Mouse (Mus musculus) midbrain, embryonic 11.5 days (tissue): ENCODE measurements around the gene BC107364. TPM values are rescaled to one million over a fixed set of nuclear protein-coding genes. Genes with fewer than 3 reads are reported as not detected.

Experiments used
- polyA plus RNA-seq: library from polyadenylated mRNA; unstranded; fragments of >200 nt; fragmentation: Nextera tagmentation; extraction: Ambion mirVana; gene quantifications from 2 replicates; pipeline ENCODE4 v1.2.1, GENCODE M21; 2014

The BC107364 gene
- polyA plus RNA-seq, 1 experiment from 2014 or later: not detected

Other genes starting within 250 kb of the BC107364 start
- 70.4 and 83.9 TPM in 2 replicates for gene Bola1, start 232.6 kb downstream of the BC107364 start, polyA plus RNA-seq
- 0.86 and 1.7 TPM in 2 replicates for gene Hist2h2ab, start 232.4 kb downstream of the BC107364 start, polyA plus RNA-seq
- 12.7 and 16.0 TPM in 2 replicates for gene Hist2h2ac, start 231.4 kb downstream of the BC107364 start, polyA plus RNA-seq
- gene Hist2h2be, start 231.2 kb downstream of the BC107364 start, polyA plus RNA-seq: 14.0 and 15.0 TPM in 2 replicates
- 10.6 and 13.8 TPM in 2 replicates for gene Hist2h3c2, start 213.2 kb downstream of the BC107364 start, polyA plus RNA-seq
- gene Hist2h2aa2, start 212.0 kb downstream of the BC107364 start, polyA plus RNA-seq: 50.9 and 55.2 TPM in 2 replicates
- 16.3 and 17.4 TPM in 2 replicates for gene Hist2h2aa1, start 206.8 kb downstream of the BC107364 start, polyA plus RNA-seq
- 1.1 and 2.7 TPM in 2 replicates for gene Hist2h3c1, start 205.6 kb downstream of the BC107364 start, polyA plus RNA-seq
- gene Hist2h4, start 189.0 kb downstream of the BC107364 start, polyA plus RNA-seq: 5.0 and 5.4 TPM in 2 replicates
- 94.4 and 97.1 TPM in 2 replicates for gene Hist2h3b, start 183.7 kb downstream of the BC107364 start, polyA plus RNA-seq
- 18.3 and 26.8 TPM in 2 replicates for gene Hist2h2bb, start 182.6 kb downstream of the BC107364 start, polyA plus RNA-seq
- gene Fcgr1, start 158.3 kb downstream of the BC107364 start, polyA plus RNA-seq: 1.7 and 2.1 TPM in 2 replicates
- 1.3 and 1.7 TPM in 2 replicates for gene Hfe2, start 72.9 kb upstream of the BC107364 start, polyA plus RNA-seq
- gene Txnip, start 105.7 kb upstream of the BC107364 start, polyA plus RNA-seq: 54.0 and 55.9 TPM in 2 replicates
- gene Gm16253, start 124.7 kb upstream of the BC107364 start, polyA plus RNA-seq: 0.36 and 0.43 TPM in 2 replicates
- gene Polr3gl, start 141.9 kb upstream of the BC107364 start, polyA plus RNA-seq: 12.1 and 14.7 TPM in 2 replicates
- gene Ankrd34a, start 144.3 kb upstream of the BC107364 start, polyA plus RNA-seq: 1.5 and 2.0 TPM in 2 replicates
- gene Lix1l, start 148.8 kb upstream of the BC107364 start, polyA plus RNA-seq: 6.4 TPM in 2 replicates
- 181 and 193 TPM in 2 replicates for gene Rbm8a, start 177.6 kb upstream of the BC107364 start, polyA plus RNA-seq
- gene Pex11b, start 183.1 kb upstream of the BC107364 start, polyA plus RNA-seq: 43.9 and 46.7 TPM in 2 replicates
- 0.04 TPM in 2 replicates for gene Gm42957, start 183.2 kb upstream of the BC107364 start, polyA plus RNA-seq
- gene Itga10, start 193.3 kb upstream of the BC107364 start, polyA plus RNA-seq: 0.33 and 0.52 TPM in 2 replicates
- gene Ankrd35, start 217.8 kb upstream of the BC107364 start, polyA plus RNA-seq: 0.10 and 0.19 TPM in 2 replicates
- gene Pias3, start 244.1 kb upstream of the BC107364 start, polyA plus RNA-seq: 26.8 and 29.2 TPM in 2 replicates